Mouse (Mus musculus): Measurements from ENCODE around the gene Reps2.

- TF ChIP-seq CTCF (IDR thresholded peaks at IDR 0.05; ENCODE audit: low read depth) = no peak
- no peak for TF ChIP-seq EP300 (IDR thresholded peaks at IDR 0.05; ENCODE audit: low read depth)
Measured at GRCm38 (mm10) chrX:162622091-162622437, 21.4 kb downstream of the Reps2 start.
